Mouse (Mus musculus) layer of hippocampus, adult 2 months (tissue): ENCODE results near the gene E2f2. TPM values are rescaled to one million over a fixed set of nuclear protein-coding genes. Genes with fewer than 3 reads are reported as not detected.

Experiments used
- DNase-seq, 2 experiments: peaks; one replicate each; pipeline ENCODE4 v3.0.0; 2022; ENCODE audit warnings: low spot score in 2 of 2
- H3K27ac ChIP-seq: fragments of 200-600 bp; 2 replicates; pipeline ENCODE4 v1.8.1; 2022
- H3K4me3 ChIP-seq: fragments of 200-600 bp; 2 replicates; pipeline ENCODE4 v1.8.1; 2022; ENCODE audit warnings: mild to moderate bottlenecking
- CTCF ChIP-seq: fragments of 200-600 bp; conservative IDR thresholded peaks from 2 replicates; pipeline ENCODE4 v1.8.1; 2022; ENCODE audit warnings: antibody characterized with exemption, mild to moderate bottlenecking, moderate library complexity
- total RNA-seq, 2 experiments: library from RNA; stranded (reverse); gene quantifications; 2 replicates each; pipeline ENCODE4 v1.2.3; 2021

Gene E2f2
- total RNA-seq, 2 experiments from 2014 or later, result 0.74 to 1.5 TPM

DNA sequence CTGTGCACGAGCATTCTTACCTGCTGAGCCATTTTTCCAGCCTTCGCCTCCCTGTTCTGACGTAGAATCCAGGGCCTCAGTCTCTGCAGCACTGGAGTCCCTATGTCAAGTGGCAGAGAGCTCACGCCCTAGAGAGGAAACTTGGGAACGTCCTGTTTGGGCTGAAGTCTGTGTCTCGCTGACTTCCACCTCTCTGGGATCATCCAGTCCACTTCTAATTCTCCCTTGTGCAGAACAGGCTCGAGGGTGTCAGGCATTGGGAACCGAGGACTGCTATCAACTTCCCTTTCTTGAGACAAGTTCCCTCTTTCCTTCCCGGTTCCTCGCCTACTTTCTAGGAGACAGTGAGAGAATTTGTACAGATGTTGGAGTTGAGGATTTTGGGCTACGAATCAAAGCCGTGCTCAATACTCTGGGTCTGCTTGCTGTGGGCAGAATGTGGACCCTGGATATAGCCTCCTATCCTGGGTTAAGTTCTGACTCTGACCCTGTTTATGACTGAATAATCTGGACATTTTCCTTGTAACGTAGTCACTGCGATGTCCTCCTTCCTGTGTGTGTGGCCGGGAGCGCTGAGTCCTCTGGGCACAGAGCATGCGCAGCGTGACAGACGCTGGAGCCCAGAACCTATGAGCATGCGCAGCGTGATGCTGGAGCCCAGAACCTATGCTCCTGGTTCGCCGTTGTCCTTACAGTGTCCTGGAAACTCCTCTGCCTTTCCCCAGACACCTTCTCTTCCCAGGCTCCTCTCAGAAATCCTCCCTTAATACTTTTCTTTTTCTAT lies 52.7 kb downstream of the E2f2 start:
- peak overlapping the region; percentile 2; the same call in 1 of the 2 replicates for H3K27ac ChIP-seq
- H3K4me3 ChIP-seq, result no peak overlapping the region
- no peak for DNase-seq
- no peak for TF ChIP-seq CTCF

DNA sequence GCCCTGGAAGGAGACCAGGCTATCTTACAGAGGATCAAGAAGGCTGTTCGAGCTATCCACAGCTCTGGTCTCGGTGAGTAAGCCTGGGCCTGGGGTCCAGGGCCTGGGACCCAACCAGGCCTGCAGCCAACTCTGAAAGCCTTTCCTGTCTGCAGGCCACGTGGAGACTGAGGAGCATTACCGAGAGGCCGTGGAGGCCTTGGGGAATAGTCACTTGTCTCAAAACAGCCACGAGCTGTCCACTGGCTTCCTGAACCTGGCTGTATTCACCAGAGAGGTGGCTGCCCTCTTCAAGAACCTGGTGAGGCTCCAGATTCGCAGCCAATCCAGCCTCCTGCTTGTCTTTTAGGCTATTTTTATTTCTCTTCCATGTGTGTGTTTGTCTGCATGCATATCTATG lies 55.2 kb downstream of the E2f2 start:
- DNase-seq, result no peak
- TF ChIP-seq CTCF, result no peak
- H3K4me3 ChIP-seq, result no peak overlapping the region
- no peak overlapping the region for H3K27ac ChIP-seq

DNA sequence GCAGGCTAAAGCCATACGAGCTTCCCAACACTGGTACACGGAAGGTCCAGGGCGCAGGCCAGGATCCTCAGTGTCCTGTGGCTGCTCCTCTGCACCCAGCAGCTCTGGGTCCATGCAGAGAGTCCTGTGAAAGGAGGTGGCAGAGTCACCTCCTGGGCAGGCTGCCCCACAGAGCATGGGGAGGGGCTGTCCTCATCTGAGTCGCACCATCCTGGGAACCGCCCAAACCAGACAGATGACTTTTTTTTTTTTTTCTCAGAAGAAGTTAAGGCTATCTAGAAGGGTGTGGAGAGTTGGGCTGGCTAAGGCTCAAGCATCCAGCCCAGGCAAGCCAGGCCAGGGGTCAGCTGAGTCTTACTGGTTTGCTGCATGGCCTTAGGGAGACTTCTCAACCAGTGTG lies 56.4 kb downstream of the E2f2 start:
- no peak for TF ChIP-seq CTCF
- no peak overlapping the region for H3K27ac ChIP-seq
- DNase-seq, result no peak
- H3K4me3 ChIP-seq, result no peak overlapping the region

DNA sequence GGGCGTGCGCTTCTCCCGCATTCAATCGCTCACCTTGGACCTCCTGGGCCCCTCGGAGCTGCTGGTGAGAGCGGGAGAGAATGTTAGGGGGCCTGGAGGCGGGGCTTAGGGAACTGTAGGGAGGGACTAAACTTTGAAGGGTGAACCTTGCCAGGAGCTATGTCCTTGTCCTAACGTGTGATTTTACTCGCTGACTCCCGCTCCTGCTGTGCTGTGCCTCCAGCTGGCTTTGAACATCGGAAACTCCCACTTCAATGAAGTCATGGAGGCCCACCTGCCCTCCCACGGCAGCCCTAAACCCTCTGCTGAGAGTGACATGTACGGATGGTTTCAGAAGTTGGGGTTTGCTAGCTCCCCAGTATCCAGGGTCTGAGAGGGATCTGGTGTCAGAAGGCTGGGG lies 66.5 kb downstream of the E2f2 start:
- DNase-seq, result no peak
- TF ChIP-seq CTCF, result no peak
- H3K27ac ChIP-seq, result no peak overlapping the region

DNA sequence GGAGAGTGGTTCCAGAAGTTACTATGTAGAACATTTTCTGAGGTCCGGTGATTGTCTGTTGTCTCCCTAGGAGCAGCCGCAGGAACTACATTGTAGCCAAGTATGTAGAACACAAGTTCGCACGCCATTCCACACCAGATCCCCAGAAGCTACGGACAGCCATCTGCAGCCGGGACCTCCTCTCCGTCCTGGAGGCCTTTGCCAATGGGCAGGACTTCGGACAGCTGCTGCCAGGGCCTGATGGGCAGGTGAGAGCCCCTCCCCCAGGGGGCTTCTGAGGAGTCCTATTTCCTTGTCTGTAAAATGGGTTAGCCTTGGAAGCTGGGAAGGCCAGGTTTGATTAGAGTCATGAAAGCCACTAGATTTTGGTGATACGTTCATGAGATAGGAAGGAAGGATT lies 66.9 kb downstream of the E2f2 start:
- no peak overlapping the region for H3K4me3 ChIP-seq
- no peak overlapping the region for H3K27ac ChIP-seq
- no peak for DNase-seq
- TF ChIP-seq CTCF, result no peak

More for the DNA sequence above, 66.5 kb downstream of the E2f2 start:
- no peak overlapping the region for H3K4me3 ChIP-seq

DNA sequence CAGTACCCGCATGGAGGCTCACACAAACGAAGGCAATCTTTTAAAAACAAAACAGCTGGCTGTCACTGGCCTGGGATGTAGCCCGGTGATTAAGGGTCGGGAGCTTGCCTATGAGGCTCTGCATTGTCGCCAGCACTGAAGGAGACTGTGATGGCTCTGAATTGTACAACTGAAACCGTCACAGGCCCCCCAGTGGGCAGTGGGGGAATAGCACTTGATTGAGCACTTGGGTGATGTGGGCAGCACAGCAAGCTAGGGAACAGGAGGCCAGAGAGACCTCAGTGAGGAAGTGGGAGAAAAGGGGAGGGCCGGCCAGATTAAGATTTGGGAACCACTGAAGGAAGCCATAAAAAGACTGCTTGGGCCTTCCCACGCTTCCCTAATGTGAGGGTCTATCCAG lies 67.4 kb downstream of the E2f2 start:
- Histone ChIP-seq H3K27ac (no peak overlapping the region), H3K4me3 (no peak overlapping the region)
- TF ChIP-seq CTCF, result peak; percentile 89
- DNase-seq, result peak; percentile 77 to 84

DNA sequence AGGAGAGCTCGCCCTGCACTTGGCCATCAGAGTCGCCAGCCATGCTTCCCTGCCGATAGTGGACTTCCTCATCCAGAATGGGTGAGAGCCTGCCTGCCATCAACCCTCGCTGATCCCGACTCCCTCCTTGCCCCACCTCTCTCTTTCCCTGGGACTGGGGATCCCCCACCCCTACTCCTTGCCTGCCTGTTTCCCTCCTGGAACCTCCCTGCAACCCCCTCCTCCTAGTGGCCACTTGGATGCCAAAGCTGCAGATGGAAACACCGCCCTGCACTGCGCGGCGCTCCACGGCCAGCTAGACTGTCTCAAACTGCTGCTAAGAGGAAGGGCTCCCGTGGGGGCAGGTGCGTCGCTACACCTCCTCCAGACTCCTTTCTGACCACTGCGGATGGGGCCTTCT lies 67.9 kb downstream of the E2f2 start:
- TF ChIP-seq CTCF, result no peak

DNA sequence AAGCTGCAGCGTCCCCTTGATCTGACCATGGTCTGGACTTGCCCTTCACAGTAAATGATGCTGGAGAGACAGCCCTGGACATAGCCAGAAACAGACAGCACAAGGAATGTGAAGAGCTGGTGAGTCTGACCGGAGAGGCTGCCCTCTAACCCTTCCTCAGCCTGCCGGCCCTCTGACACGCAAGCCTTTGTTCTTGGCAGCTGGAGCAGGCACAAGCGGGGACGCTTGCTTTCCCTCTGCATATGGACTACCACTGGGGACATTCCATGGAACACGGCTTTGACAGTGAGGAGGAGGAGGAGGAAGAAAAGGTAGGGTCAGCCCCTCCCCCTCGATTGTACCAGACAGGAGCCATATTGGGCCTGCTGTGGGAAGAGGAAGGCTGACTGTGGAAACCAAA lies 68.8 kb downstream of the E2f2 start:
- TF ChIP-seq CTCF, result no peak
- no peak overlapping the region for H3K27ac ChIP-seq
- no peak for DNase-seq

More for the DNA sequence above, 67.9 kb downstream of the E2f2 start:
- no peak for DNase-seq
- no peak overlapping the region for H3K27ac ChIP-seq
- no peak overlapping the region for H3K4me3 ChIP-seq

DNA sequence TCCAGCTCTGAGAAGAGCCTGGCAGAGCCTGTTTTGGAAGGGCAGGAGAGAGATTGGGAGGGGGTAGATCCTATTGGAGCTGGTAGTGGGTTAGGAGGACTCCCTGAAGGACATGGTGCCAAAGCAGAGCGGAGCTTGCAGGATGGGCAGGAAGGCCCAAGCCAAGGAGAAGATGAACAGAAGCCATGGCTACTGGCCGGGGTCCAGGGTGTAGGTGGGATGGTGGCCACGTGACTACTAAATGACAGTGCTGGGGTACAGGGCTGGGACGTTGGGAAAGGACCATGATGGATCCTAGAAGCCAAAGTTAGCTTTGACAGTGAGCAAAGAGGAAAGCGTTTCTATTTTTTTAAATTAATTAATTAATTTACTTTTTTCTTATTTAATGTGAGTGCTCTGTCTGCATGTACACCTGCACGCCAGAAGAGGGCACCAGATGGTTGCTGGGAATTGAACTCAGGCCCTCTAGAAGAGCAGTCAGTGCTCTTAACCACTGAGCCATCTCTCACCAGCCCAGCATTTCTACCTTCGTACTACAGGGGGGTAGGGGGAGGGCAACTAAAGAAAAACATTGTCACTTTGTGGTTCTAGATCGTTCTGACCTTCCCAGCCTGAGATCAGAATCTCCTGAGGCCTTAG lies 70.0 kb downstream of the E2f2 start:
- no peak overlapping the region for H3K4me3 ChIP-seq
- peak in 1 of 2 experiments; percentile 20 for DNase-seq
- no peak overlapping the region for H3K27ac ChIP-seq
- TF ChIP-seq CTCF, result peak; percentile 82

More for the DNA sequence above, 68.8 kb downstream of the E2f2 start:
- H3K4me3 ChIP-seq, result no peak overlapping the region

DNA sequence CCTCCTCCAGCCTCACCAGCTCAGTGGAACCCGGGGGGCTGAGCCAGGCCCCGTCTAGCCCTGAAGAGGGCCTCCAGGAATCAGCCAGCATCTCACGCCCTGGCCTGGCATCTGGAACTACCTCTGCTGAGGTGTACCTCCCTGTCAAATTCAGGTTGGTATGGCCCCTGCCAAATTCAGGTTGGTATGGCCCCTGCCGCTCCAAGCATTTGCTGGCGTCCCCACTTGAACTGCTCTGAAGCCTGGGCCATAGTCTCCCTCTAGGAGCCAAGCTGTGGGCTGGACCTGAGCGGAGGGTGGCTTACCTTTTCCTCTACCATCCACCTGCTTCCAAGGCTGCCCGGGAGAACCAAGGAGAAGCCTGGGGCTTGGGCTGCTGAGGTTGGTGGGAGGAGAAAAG lies 70.5 kb downstream of the E2f2 start:
- H3K4me3 ChIP-seq, result no peak overlapping the region
- no peak for TF ChIP-seq CTCF
- no peak for DNase-seq
- no peak overlapping the region for H3K27ac ChIP-seq

DNA sequence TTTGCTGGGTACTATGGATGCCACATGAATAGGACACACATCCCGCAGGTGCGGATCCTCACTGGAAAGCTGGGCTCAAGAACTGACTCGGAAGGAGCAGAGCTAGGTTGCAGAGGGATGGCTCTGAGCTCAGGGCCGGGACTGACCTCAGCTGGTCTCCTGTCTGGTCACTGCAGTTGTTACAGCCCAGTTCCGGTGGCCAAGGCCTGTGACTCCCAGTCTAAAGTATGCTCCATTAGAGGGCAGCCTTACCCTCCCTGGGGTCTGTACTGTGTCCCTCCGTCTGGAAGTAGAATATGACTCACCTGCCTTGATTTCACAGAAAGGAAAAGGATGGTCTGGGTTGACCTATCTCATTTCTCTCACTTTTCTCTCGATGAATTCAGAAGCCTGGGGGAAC lies 72.0 kb downstream of the E2f2 start:
- Histone ChIP-seq H3K27ac (no peak overlapping the region), H3K4me3 (no peak overlapping the region)
- TF ChIP-seq CTCF, result no peak
- no peak for DNase-seq

Other genes starting within 250 kb of the E2f2 start
- gene Hmgcl, start 225.9 kb upstream of the E2f2 start, total RNA-seq, result 10 to 100 TPM; 35.2 to 36.1 TPM
- 10 to 100 TPM; 22.6 to 23.8 TPM for gene Gale, start 208.7 kb upstream of the E2f2 start, total RNA-seq
- gene Lypla2, start 199.8 kb upstream of the E2f2 start, total RNA-seq, result 100 to 1,000 TPM in 1 of 2 experiments, 10 to 100 TPM in 1; 95.3 to 103 TPM
- gene Pithd1, start 185.1 kb upstream of the E2f2 start, total RNA-seq, result 10 to 100 TPM; 80.6 to 86.0 TPM
- gene Eloa, start 150.6 kb upstream of the E2f2 start, total RNA-seq, result 10 to 100 TPM; 27.3 to 28.5 TPM
- 100 to 1,000 TPM; 291 to 317 TPM for gene Rpl11, start 119.0 kb upstream of the E2f2 start, total RNA-seq
- 10 to 100 TPM; 45.1 to 47.4 TPM for gene Id3, start 28.9 kb upstream of the E2f2 start, total RNA-seq
- 1 to 10 TPM; 2.5 to 3.1 TPM for gene Asap3, start 34.0 kb downstream of the E2f2 start, total RNA-seq
- gene Tcea3, start 75.3 kb downstream of the E2f2 start, total RNA-seq, result not detected
- 10 to 100 TPM; 44.2 to 49.0 TPM for gene Zfp46, start 112.3 kb downstream of the E2f2 start, total RNA-seq
- 100 to 1,000 TPM in 1 of 2 experiments, 10 to 100 TPM in 1; 91.6 to 102 TPM for gene Hnrnpr, start 138.5 kb downstream of the E2f2 start, total RNA-seq